Mouse (Mus musculus) heart, embryonic 15.5 days (tissue): ENCODE measurements around the gene Lbx1. TPM values are rescaled to one million over a fixed set of nuclear protein-coding genes. Genes with fewer than 3 reads are reported as not detected.
A peak's percentile ranks its signal among the peaks of the same experiment; 100 is the strongest.

Experiments
- ATAC-seq: fragments of 200-750 bp; cut with Nextera tagmentation; replicated peaks from 2 replicates; pipeline ENCODE4 v1.8.0; 2017; ENCODE audit warnings: low read depth, moderate TSS enrichment; ENCODE audit not compliant: insufficient number of reproducible peaks, insufficient read depth, low FRiP score
- H3K27ac ChIP-seq: fragments of 300-500 bp; sonication (generic); 2 replicates; pipeline ENCODE4 v1.5.1; 2015; ENCODE audit warnings: mild to moderate bottlenecking, inconsistent platforms
- H3K27me3 ChIP-seq: fragments of 300-500 bp; sonication (generic); 2 replicates; pipeline ENCODE4 v1.6.1; 2015; ENCODE audit warnings: inconsistent platforms
- H3K36me3 ChIP-seq: fragments of 300-500 bp; sonication (generic); 2 replicates; pipeline ENCODE4 v1.6.1; 2015; ENCODE audit warnings: mild to moderate bottlenecking, inconsistent platforms
- H3K4me1 ChIP-seq: fragments of 300-500 bp; sonication (generic); replicated peaks from 2 replicates; pipeline ENCODE4 v1.6.1; 2015; ENCODE audit warnings: inconsistent platforms
- H3K4me2 ChIP-seq: fragments of 300-500 bp; sonication (generic); 2 replicates; pipeline ENCODE4 v1.6.1; 2015; ENCODE audit warnings: inconsistent platforms, mild to moderate bottlenecking, moderate library complexity
- H3K4me3 ChIP-seq: fragments of 300-500 bp; sonication (generic); 2 replicates; pipeline ENCODE4 v1.5.1; 2015; ENCODE audit warnings: mild to moderate bottlenecking, inconsistent platforms
- H3K9ac ChIP-seq: fragments of 300-500 bp; sonication (generic); 2 replicates; pipeline ENCODE4 v1.6.1; 2015; ENCODE audit warnings: mild to moderate bottlenecking, inconsistent platforms
- H3K9me3 ChIP-seq: fragments of 300-500 bp; sonication (generic); replicated peaks from 2 replicates; pipeline ENCODE4 v1.6.1; 2016; ENCODE audit warnings: inconsistent platforms
- WGBS: fragments of 180-500 bp; shearing (Covaris S2); methylation state at CpG from one replicate; pipeline ENCODE4 v1.1.7; 2015; ENCODE audit warnings: mixed read lengths; 5-methylcytosine and 5-hydroxymethylcytosine counted together
- polyA plus RNA-seq: library from polyadenylated mRNA; unstranded; fragments of >200 nt; fragmentation: Nextera tagmentation; extraction: Ambion mirVana; gene quantifications from 2 replicates; pipeline ENCODE4 v1.2.1, GENCODE M21; 2015

The Lbx1 gene
- polyA plus RNA-seq, 1 experiment from 2014 or later = not detected

DNA sequence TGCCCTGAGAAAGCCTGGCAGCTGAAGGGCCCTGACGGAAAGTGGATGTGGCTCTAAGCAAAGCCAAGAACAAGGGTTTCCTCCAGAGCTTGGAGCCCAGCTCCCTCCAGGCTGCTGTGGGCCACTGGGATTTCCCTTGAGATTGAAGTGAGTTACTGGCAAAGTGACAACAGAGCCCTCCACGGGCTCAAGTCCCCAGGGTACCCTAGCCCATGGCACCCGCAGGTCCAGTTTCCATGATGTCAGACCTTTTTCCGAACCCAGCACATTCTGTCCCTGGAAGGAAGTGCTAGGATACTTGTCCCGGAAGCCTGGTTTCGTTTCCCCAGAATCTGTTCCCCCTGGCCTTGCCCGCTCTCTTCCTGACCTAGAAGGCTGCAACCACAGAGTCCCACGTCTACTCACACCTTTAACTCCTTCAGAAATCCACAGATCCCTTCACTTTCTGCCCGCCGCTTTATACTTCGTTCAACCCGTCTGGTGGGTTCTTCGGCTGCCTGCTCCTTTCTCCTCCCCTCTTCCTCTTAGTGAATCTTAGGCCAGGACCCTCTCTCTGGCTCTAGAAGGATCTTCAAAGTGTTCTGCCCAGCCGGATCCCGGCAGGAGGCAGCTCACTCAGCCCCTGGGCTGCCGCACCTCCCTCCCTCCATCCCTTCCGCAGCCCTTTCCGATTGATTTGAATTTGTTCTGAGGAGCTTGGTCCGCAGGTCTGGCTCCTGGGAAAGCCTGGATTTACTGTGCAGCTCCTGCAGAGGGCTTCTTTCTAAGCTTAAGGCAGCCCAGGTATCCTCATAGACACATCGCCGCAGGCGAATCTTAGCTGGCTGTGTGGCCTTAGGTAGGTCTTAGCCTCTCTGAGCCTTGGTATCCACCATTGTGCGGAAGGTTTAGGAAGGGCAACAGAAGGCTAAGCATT lies 7.0 kb upstream of the Lbx1 start:
- ATAC-seq = no peak
- peaks cover 10% of the 10 kb centered on the region for H3K4me1 ChIP-seq
- no peaks in the 10 kb centered on the region for H3K9me3 ChIP-seq
- 2% methylated on average over 23 of the region's 23 CpGs for WGBS
- peaks cover 96% of the 10 kb centered on the region for H3K27me3 ChIP-seq
- peak overlapping the region; percentile 9 for H3K4me3 ChIP-seq
- H3K4me2 ChIP-seq = no peak overlapping the region
- H3K9ac ChIP-seq = no peak overlapping the region
- H3K27ac ChIP-seq = no peak overlapping the region
- H3K36me3 ChIP-seq = no peaks in the 10 kb centered on the region

GRCm38 (mm10) chr19:45242017-45242347 lies 6.4 kb upstream of the Lbx1 start:
- no peak for ATAC-seq
- Histone ChIP-seq H3K36me3 (no peaks in the 10 kb centered on the region), H3K27me3 (peaks cover 98% of the 10 kb centered on the region), H3K4me2 (no peak overlapping the region), H3K9ac (no peak overlapping the region), H3K9me3 (no peaks in the 10 kb centered on the region), H3K4me3 (no peak overlapping the region), H3K4me1 (peaks cover 10% of the 10 kb centered on the region), H3K27ac (no peak overlapping the region)
- 14% methylated on average over 4 of the region's 4 CpGs for WGBS

- Histone ChIP-seq H3K4me3 (no peak overlapping the region), H3K9me3 (no peaks in the 10 kb centered on the region), H3K9ac (no peak overlapping the region), H3K4me2 (no peak overlapping the region), H3K27me3 (peaks cover 97% of the 10 kb centered on the region), H3K4me1 (peaks cover 28% of the 10 kb centered on the region), H3K36me3 (no peaks in the 10 kb centered on the region), H3K27ac (no peak overlapping the region)
- WGBS = 17% methylated on average over 2 of the region's 2 CpGs
- no peak for ATAC-seq
Observed at GRCm38 (mm10) chr19:45240026-45240425, 4.4 kb upstream of the Lbx1 start.

DNA sequence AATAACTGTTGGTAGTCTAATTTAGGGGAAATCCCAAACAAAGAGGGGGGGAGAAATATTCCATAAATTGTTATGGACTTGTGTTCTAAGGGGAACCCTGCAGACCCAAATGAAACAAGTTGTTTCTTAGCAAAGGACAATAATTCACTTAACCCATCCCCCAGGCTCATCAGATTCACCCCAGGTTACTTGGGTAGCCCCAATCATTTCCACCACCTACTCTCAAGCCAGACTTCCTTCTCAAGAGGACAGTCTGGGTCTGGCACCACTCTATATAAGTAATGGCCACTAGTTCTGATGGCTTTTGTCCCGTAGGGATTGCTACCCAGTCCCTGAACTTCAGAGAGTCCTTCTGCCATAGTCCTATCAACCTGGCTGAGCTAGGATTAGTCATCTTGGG lies 3.6 kb upstream of the Lbx1 start:
- Histone ChIP-seq H3K9me3 (no peaks in the 10 kb centered on the region), H3K4me2 (no peak overlapping the region), H3K27ac (no peak overlapping the region), H3K27me3 (peaks cover 97% of the 10 kb centered on the region), H3K4me3 (no peak overlapping the region), H3K9ac (no peak overlapping the region), H3K36me3 (no peaks in the 10 kb centered on the region), H3K4me1 (peaks cover 34% of the 10 kb centered on the region)
- ATAC-seq = no peak
- WGBS = 18% methylated on average over 1 of the region's 1 CpGs

- no peaks in the 10 kb centered on the region for H3K9me3 ChIP-seq
- ATAC-seq = no peak
- 13% methylated on average over 3 of the region's 3 CpGs for WGBS
- peaks cover 96% of the 10 kb centered on the region for H3K27me3 ChIP-seq
- peaks cover 36% of the 10 kb centered on the region for H3K4me1 ChIP-seq
- H3K4me2 ChIP-seq = no peak overlapping the region
- H3K27ac ChIP-seq = no peak overlapping the region
- no peak overlapping the region for H3K9ac ChIP-seq
- no peaks in the 10 kb centered on the region for H3K36me3 ChIP-seq
- no peak overlapping the region for H3K4me3 ChIP-seq
Observed at GRCm38 (mm10) chr19:45237665-45238209, 2.1 kb upstream of the Lbx1 start.

DNA sequence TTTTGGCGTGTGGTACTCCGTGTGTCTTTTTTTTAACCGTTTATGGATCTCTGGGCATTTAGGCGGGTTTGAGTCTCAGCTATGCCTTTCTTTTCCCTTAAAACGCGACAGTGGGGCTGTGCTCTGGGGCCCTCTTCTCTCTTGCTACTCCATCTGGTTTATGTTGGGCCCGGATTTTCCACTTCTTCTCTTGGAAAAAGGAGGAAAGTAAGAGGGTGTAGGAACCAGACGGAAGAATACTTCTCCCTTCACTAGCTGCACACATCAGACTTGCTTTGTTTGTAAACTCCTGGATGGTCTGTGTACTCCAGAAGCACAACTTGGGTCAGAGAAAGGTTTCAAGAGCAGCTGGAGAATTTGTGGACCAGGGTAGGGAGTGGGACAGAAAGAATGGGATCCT lies 1.5 kb upstream of the Lbx1 start:
- Histone ChIP-seq H3K27ac (no peak overlapping the region), H3K36me3 (no peaks in the 10 kb centered on the region), H3K9ac (no peak overlapping the region), H3K27me3 (peaks cover 95% of the 10 kb centered on the region), H3K4me2 (peak overlapping the region; percentile 68; the same call in 1 of the 2 replicates), H3K4me1 (peaks cover 33% of the 10 kb centered on the region), H3K4me3 (no peak overlapping the region), H3K9me3 (no peaks in the 10 kb centered on the region)
- ATAC-seq = no peak
- 9% methylated on average over 8 of the region's 8 CpGs for WGBS

- peaks cover 95% of the 10 kb centered on the region for H3K27me3 ChIP-seq
- ATAC-seq = peak; percentile 45; the same call in 1 of the 2 replicates
- peak overlapping the region; percentile 68 for H3K4me2 ChIP-seq
- no peak overlapping the region for H3K27ac ChIP-seq
- H3K9ac ChIP-seq = no peak overlapping the region
- H3K4me1 ChIP-seq = peaks cover 37% of the 10 kb centered on the region
- no peaks in the 10 kb centered on the region for H3K36me3 ChIP-seq
- under 1% methylated on average over 38 of the region's 39 CpGs for WGBS
- H3K9me3 ChIP-seq = no peaks in the 10 kb centered on the region
- H3K4me3 ChIP-seq = peak overlapping the region; percentile 44
Observed at GRCm38 (mm10) chr19:45236363-45236942, 841 bp upstream of the Lbx1 start.

- peaks cover 94% of the 10 kb centered on the region for H3K27me3 ChIP-seq
- no peaks in the 10 kb centered on the region for H3K9me3 ChIP-seq
- H3K36me3 ChIP-seq = no peaks in the 10 kb centered on the region
- under 1% methylated on average over 53 of the region's 53 CpGs for WGBS
- no peak for ATAC-seq
- peaks cover 45% of the 10 kb centered on the region for H3K4me1 ChIP-seq
- H3K9ac ChIP-seq = 0 out of 2 replicates have a peak overlapping the region, but pooled peaks have one; percentile 11
- H3K4me3 ChIP-seq = peak overlapping the region; percentile 44
- H3K4me2 ChIP-seq = peak overlapping the region; percentile 68
- H3K27ac ChIP-seq = no peak overlapping the region
Observed at GRCm38 (mm10) chr19:45235331-45235741, 276 bp downstream of the Lbx1 start.

DNA sequence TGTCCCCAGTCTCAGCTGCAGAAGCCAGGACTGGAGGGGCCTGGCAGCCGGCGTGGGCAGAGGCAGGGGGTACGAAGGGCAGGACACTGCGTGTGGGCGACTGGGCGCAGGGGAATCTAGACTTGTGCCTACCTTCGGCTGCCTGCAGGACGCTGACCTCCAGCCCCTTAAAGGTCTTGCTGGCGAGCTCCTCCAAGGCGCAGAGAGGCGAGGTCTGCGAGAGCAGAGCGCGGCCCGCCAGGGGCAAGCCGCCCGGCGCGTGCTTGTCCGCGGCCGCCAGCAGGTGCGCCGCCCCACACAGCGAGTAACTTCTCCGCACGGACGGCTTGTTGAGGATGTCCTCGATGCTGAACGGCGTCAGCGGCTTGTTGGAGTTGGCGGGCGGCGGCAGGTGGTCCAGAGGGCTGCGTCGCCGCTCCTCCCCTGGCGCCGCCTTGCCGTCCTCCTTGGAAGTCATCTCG lies 811 bp downstream of the Lbx1 start:
- Histone ChIP-seq H3K4me1 (peaks cover 51% of the 10 kb centered on the region), H3K4me3 (peak overlapping the region; percentile 44), H3K9me3 (no peaks in the 10 kb centered on the region), H3K27ac (no peak overlapping the region), H3K27me3 (peaks cover 95% of the 10 kb centered on the region), H3K9ac (0 out of 2 replicates have a peak overlapping the region, but pooled peaks have one; percentile 11), H3K36me3 (no peaks in the 10 kb centered on the region), H3K4me2 (peak overlapping the region; percentile 68)
- no peak for ATAC-seq
- WGBS = under 1% methylated on average over 42 of the region's 42 CpGs

DNA sequence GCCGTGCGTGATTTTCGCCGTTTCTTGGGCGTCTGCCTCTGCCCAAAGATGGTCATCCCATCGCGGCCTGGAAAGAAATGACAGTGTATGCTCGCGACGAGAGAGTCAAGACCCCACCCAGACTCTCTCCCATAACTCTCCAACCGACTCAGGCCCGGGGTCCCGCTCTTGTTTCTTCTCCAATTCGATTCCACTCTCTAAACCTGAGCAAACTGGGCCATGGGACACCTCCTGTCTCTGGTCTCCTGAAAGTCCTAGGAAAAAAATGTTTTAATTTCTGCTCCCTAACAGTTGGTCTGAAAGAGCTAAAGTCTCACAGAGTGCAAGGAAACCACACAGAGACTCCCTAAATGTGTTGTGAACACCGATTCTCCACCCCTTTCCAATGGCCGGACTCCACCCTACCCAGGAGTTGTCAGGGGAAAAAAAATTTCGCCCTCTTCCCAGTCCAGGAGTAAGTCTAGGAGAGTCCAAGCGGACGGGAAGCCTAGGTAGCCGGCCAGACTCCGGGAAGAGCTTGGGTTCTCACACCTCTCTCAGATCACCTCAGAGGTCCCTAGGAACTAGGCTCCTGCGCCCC lies 1.3 kb downstream of the Lbx1 start:
- peak overlapping the region; percentile 44 for H3K4me3 ChIP-seq
- 3% methylated on average over 22 of the region's 22 CpGs for WGBS
- no peak for ATAC-seq

GRCm38 (mm10) chr19:45233496-45234127 lies 2.0 kb downstream of the Lbx1 start:
- Histone ChIP-seq H3K4me2 (peak overlapping the region; percentile 38), H3K4me3 (peak overlapping the region; percentile 30), H3K9me3 (no peaks in the 10 kb centered on the region), H3K9ac (no peak overlapping the region), H3K27ac (no peak overlapping the region), H3K4me1 (peaks cover 59% of the 10 kb centered on the region), H3K36me3 (no peaks in the 10 kb centered on the region), H3K27me3 (peaks cover 95% of the 10 kb centered on the region)
- under 1% methylated on average over 60 of the region's 60 CpGs for WGBS
- ATAC-seq = no peak

More for the DNA sequence above, 1.3 kb downstream of the Lbx1 start:
- Histone ChIP-seq H3K27me3 (peaks cover 95% of the 10 kb centered on the region), H3K27ac (no peak overlapping the region), H3K9me3 (no peaks in the 10 kb centered on the region), H3K9ac (no peak overlapping the region), H3K36me3 (no peaks in the 10 kb centered on the region), H3K4me2 (peak overlapping the region; percentile 68; the same call in 1 of the 2 replicates), H3K4me1 (peaks cover 56% of the 10 kb centered on the region)
